Mouse (Mus musculus): ENCODE data around the gene Abcb4.
"Not testable (repeated sequence)": the region's sequence is repeated elsewhere in the genome, so short reads cannot be mapped to it uniquely, and the experiment has no call there.

The Abcb4 gene

DNA sequence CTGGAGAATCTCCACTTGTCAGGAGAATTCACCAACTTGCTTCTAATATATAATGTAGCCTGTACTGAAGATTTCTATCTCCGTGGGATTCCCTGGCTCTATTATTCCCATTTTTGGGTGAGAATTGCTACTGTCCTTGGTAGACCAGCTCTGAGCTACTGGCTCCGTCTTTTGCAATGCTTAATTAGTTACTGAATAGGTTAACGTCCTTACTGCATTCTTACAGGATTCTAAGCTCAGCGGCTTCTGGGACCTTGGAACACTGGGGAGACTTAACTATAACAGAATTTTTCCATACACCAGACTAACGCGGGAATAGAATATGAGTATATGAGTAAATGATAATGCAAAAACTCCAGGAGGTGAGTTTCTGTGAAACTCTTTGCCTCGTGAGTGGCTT is 106.5 kb downstream of the Abcb4 start:
- not testable (repeated sequence) for DNase-seq

DNA sequence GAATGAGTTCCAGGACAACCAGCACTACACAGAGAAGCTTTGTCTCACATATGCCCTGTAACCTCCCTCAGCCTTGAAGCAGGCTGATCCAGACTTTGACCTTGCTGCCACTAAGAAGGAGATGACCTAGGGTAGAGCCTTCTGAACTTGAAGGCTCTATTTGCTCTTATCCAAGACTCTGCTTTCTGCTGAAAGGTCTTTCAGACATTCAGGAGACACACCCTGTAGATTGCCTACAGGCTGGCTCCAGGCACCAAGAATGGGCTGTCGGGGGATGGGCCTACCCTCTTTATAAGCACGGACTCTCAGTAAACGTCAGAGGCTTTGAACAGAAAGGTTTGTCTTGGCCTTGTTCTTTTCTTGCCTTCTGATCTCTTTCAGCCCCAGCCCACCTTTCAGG is 113.1 kb downstream of the Abcb4 start:
- DNase-seq: not testable (repeated sequence)

All from thymus, postnatal 25 days (tissue).